Mouse (Mus musculus): ENCODE data around the gene Slc38a1.
A peak's percentile ranks its signal among the peaks of the same experiment; 100 is the strongest.

Gene Slc38a1

DNA sequence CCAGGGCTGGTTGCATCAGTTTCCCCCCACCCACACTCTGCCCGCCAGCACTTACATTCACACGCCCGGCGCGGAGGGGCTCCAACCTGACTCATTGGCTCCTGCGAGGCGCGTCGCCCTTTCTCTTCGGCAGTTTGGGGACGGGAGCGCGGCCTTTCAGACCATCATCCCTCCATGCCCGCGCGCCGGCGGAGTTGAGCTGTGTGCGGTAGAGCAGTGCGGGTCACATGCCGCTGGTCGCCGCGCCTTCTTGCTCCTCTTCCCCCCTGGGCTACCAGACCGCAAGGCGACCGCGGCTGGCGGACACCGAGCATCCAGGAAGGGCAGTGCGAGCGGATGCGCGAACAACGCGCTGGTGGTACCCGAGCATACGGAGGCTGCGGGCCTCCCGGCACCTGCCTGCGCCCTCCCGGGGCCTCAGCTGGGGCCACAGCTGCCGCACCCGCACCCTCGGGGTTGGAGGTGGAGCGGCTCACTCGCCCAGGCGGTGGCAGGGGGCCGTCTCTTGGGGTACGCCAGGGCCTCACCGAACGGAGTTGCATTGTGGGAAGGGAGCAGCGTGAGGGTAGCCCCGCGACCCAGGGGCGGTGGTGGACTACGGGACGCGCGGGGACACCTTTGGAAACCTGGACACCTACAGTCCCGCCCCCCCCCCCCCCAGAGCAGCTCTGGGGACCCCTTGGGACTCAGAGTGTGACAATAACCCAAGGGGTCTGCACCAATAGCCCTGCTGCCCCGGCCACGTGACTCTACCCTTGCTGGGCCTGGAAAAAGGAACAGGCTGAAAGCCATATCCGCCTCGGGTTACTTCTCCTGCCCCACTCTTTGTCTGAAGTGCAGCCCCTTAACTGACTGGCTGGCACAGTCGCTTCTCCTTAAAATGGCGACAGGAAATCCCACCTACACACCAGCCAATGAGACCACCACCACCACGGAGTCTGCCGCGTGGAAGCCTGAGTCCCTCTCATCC lies at the start of gene Slc38a1:
TSS of gene Slc38a1 (minus strand) at position 478 of the 970 bp plus-strand sequence.
- peak; percentile 46 for DNase-seq (ENCODE audit: low spot score)

DNA sequence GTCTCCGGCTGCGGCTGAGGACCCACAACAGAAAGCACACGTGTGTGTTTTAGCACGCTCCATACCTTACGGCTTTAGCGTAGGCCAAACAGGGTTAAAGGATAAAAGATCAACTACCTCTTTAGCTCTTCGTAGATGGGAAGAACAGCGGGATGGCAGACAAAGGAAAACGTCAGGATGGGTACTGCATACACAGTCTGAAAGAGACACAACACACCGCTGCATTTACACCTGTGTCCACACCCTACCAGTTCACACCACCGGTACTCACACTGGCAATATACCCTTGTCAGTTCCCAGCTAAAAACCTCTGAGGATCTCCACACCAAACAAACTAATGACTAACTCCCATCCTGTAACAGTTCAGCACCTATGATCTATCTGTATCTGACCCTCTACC lies 49.7 kb upstream of the Slc38a1 start:
- DNase-seq (ENCODE audit: low spot score), result no peak

DNA sequence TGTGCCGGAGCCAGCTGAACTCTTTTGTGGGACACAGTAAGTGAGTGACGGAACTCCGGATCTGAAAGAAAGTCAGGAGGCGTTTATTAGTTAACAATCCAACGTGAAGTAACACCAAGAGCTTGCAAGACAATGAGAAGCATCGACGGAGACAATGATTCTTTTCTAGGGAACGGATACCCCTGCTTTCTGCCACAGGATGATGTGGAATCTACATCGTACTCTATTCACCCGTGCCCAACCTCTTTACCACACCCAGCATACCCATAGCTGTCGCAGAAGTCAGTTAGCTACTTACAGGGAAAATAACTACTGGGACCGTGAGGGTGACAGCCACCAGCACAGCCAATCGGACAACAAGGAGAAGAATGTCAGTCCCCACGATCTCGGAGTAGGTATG lies 48.7 kb upstream of the Slc38a1 start:
- no peak for DNase-seq (ENCODE audit: low spot score)

DNA sequence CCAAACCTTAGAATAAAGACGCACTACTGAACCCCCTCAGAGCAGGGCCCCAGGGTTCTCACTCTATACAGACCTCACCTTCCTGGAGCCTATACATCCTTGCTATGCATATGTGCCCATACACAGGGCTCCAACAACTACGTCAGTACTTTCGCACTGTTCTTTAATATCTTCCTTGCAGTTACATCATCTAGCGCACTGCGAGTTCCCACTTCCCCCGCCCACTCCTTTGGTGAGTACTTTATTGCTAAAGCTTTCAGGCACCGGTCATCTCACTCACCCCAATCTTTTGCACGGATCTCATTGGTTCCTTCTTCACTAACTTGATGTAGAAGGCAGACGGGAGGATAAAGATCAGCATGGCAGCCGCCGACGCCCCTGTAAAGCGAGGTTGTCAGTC lies 48.1 kb upstream of the Slc38a1 start:
- no peak for DNase-seq (ENCODE audit: low spot score)

DNA sequence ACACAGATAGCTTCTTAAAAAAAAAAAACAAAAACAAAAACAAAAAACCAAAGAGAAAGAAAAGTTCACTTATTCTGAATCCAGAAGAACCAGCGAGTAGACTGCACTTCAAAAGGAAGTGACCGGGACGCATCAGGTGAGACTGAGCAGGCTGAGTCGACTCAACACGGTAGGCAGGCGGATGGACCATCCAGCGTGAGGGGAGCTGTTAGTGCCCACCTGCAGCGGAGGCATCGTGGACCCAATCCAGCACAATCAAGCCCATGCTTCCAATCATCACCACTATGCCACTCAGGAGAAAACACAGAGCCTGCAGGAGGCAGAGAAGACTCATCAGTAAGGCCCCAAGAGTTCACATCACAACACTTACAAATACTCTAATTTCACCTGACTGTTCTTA lies 47.2 kb upstream of the Slc38a1 start:
- DNase-seq (ENCODE audit: low spot score), result no peak

DNA sequence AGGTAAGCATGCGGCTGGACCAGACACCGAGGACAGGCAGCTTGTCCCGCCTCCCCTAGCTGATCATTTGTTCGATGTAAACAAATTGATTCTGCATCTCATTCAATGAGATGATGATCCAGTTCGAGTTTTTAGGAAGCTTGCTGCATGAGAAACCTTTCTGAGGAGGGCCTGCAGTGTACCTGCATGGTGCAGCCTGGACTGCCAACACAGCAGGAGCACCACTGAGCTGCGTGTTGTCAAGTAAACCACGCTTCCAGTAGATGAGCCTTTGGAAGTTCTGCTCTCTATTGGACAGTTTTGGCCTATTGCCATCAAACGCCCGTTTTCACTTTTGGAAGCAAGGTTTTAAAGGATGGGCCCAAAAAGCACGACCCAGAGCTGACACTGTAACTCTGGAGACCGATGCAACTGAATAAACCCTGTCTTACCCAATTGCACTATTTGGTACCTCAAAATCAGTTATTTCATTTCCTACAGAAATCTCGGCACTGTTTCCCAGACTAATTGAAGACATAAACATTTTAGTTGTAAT lies 46.1 kb upstream of the Slc38a1 start:
- no peak for DNase-seq (ENCODE audit: low spot score)

DNA sequence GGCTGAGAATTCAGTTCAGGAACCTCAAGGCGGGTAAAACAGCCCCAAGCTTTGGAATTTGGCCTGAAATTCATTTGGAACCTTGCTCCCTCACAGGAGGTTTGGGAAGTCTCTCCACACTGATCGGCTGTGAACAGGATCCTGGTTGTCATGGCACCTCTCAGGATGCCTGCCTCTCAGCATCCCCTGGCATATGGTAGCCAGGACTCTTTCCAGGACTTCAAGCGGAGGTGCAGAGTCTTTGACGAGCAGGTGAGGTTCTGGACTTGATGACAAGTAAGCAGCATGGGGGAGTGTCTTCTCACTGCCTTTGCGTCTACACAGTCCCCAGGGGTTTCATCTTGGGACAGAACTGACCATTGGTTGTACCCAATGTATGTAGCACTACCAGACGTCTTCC lies 45.3 kb upstream of the Slc38a1 start:
- no peak for DNase-seq (ENCODE audit: low spot score)

DNA sequence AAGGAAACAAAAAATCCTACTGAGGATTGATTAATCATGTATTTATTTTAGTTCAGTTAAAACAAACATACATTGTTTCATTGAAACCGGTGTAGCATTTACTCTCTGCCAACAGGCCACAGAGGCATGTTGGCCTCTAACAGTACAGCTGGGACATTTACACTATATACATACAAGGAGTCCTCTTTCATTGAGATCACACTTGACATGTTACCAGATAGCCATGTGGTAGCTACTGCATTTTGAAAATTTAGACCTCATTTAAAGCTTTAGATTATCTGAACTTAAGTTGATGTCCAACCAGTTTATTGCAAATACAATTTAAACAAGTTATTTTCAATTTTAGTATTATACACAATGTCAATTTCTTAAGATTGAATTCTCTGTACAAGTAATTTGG lies 44.7 kb upstream of the Slc38a1 start:
- DNase-seq (ENCODE audit: low spot score), result no peak

DNA sequence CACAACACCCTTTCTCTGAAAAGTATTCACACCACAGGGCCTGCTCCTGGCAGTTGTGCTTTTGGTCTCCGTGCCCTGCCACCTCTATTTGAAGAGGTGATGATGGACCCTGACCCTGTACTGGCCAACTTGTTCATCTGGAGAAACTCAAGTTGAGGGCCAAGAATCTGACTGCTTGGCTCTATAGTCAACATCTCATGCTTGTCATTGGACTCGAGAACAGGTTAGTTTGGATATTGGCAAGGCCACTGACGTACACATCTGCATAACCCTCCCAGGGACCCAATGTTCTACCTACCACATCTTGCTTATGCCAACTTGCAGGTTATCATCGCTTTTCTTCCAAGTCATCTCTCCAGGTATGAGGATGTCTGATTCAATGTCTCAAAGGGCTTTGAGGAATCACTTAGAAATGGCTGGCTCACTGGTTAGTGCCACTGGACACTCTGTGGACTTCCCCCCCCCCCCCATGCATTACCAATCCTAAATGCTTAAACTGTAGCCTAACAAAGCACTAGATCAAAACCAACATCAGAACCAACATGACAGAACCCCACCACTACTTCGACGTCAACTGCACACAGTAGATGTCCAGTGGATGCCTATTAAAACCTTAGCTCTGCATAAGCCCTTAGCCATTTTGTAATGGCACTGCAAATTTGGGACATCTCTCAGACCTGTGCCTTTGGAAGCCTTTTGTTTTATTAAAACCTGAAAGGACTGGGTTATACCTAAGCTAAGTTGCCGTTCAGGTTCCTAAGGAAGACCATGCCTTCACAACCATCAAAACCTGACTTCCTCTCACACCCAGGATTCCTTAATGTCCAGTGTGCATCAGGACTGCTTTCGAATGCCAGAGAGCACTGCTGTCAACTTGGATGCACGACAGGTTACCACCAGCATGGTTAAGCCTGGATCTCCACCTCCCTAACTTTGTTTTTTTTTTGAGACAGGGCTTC lies 43.8 kb upstream of the Slc38a1 start:
- no peak for DNase-seq (ENCODE audit: low spot score)

DNA sequence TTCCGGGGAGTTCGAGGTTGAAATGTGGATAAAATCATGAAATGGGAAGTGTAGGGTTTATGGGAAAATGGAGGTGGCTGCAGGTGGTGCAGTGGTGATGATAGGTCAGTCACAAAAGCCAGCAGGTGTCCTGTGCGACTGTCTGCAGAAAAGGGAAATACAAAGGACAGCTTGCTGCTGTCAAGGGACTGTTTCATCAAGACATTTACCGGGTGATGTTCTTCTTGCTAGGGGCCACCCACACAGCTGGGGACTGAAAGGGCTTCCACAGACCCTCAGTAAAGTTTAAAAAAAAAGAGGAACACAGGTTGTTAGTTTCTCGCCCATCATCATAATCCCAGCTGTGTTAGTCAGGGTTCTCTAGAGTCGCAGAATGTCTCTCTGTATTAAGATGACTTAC lies 42.6 kb upstream of the Slc38a1 start:
- no peak for DNase-seq (ENCODE audit: low spot score)

DNA sequence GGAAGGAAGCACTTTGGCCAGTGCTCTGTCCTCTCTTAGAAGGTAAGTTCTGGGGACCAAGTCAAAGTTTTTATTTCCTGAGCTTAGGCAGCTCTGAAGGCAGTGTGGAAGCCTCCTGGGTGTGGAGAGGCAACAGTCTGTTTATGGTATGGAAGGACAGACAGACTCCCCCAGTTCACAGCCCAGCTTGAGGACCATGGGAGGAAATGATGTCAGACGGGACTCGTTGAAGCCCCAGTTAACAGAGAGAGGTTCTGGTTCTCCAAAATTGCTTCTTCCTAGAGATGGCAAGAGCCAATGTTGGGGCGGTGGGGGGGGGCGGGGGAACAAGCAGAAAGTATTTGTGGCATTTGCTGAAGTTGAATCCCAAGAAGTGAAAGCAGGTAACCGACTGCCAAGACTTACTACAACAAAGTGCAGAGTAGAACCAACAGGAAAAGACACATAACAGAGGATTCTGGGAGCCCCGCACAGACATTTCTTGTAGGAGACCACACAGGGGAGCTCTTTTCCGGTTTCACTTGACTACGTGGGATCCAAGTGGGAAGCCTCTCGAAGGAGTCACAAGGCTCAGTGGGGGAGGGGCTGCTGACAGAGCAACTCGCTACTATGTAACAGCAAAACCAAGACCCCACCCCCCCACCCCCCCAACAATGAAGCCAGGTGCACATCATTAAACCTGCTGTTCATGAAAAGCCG lies 41.6 kb upstream of the Slc38a1 start:
- DNase-seq (ENCODE audit: low spot score), result no peak

DNA sequence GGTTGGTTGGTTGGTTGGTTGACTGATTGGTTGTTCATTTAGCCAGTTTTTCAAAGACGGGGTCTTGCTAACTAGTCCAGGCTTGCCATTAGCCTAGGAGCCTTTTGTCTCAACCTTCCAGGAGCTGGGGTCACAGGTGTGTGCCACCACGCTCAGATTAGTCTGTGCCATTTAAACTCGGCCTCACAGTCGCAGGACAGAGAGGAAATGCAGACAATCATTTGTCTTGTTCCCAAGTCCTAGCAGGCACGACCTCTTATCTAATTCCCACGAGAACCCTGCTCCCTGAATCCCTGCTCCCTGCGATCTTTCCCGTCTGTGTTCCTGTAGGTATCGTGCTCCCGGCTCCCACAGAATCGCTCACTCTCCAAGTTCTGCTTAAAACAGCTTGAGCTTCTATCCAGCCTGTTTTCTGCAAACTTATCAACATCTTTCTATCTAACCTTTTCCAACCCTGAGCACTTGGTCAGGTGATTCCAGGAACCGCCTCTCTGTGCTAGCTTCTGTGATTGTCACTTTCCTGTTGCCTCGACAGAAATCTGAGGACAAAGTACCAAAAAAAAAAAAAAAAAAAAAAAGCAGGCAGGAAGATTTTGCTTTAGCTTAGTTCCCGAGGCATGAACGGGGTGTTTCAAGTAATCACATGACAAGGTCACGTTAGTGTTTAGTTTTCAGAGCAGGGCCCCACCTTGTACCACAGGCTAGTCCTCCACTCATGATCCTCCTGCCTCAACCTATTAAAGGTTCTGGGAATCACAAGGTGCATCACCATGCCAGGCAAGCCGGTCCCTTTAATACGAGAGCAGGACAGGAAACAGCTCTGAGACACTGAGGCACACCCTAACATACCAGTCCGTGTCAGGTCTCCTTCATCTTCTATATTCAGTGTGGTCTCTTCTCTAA lies 36.4 kb upstream of the Slc38a1 start:
- DNase-seq (ENCODE audit: low spot score), result no peak

DNA sequence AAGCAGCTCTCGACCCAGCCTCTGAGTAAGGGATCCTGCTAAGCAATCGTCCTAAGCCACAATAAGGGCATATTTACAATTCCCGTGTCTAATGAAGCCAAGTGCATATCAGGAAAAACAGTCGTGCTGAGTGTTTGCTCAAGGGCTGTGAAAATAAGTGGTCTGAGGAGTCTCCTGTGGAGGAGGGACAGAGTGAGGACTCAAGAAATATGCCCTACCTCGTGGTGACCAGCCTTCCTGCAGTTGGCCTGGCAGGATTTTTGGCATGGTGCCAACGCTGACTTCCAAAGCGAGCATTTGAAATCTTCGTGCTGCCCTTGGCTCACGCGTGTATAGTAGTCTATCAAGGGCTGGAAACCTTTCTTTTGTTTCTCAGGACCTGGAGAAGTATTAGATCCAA lies 33.8 kb upstream of the Slc38a1 start:
- no peak for DNase-seq (ENCODE audit: low spot score)

DNA sequence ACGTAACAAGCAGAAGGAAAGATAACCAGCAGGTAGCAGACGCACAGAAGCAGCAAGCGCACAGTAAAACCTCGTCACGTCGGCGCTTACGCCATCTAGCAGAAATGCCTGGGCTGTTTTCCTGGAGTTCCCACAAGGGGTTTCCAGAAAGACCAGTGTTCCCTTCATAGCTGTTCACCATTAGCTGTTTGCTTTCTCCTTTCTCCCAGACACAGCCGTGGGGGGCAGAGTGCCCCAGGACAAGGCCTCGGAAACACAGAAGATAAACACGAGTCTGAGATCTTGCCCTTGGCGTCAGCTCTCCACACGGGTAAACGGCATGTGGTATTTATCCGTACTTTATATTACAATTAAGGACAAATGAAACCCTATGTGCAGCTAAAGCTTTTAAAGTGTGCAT lies 33.0 kb upstream of the Slc38a1 start:
- no peak for DNase-seq (ENCODE audit: low spot score)

DNA sequence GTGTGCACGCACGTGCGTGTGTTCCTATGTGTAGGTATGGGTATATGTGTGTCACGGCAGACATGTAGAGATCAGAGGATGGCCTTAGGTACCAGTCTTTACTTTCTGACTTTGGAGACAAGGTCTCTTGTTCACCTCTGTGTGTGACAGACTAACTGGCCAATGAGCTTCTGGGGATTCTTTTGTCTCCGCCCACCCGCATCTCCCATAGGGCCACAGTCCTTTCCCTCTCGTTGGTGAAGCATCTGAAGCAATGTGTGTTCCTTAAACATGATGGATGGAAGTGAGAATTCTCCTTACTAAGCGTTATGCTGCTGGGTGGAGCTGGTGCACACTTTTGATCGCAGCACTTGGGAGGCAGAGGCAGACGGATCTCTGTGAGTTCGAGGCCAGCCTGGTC lies 32.3 kb upstream of the Slc38a1 start:
- no peak for DNase-seq (ENCODE audit: low spot score)

DNA sequence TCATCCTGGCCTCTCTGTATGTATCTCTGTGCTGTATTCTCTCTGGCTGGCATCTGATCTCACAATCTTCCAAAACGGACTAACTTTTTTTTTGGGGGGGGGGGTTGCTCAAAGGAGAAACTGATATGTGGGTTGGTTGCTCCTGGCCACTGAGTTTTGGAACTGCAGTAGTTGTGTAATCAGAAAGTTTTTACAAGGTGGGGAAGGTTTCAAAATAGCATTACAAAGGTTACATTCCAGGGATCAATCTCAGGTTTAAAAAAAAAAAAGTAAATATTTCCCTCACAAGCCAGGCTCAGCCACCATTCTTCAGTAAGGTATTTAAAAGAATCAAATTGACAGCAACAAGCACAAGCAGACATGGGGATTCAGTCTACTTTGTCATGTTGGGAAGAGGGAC lies 31.4 kb upstream of the Slc38a1 start:
- DNase-seq (ENCODE audit: low spot score), result no peak

DNA sequence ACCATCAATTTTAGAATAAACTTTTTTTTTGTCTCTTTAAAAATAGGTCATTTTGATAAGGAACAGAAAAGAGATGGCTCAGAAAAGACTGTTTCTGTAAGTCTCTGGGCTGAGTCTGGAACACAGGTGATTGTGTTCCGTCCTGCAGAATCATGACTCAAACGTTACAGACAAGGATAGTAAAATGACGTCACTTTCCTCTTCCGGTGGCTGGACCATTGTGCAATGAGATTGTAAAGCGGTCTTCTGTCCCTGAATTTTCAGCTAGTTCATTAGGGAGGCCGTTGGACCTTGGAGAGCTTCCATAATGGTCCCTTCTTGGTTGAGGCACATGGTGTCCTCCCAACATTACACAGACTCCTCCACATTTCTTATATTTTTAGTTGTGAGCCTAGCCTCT lies 27.0 kb upstream of the Slc38a1 start:
- DNase-seq (ENCODE audit: low spot score), result no peak

DNA sequence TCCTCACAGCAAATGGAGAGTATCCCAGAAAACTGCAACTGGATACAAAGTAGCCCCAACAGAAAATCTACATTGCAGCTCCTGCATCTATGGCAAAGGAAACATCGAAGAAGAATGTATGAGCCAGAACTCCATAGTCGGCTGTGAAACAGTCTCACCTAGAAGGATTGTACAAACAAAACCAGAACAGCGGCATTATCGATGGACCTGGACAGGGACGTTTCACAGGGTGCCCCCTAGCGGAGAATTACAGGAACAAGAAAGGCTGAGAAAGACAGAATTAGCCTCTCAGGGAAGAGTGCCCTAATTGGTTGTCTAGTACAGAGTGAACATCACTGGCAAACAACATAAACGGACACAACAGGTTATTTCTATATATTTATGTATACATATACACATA lies 23.9 kb upstream of the Slc38a1 start:
- peak; percentile 46 for DNase-seq (ENCODE audit: low spot score)

DNA sequence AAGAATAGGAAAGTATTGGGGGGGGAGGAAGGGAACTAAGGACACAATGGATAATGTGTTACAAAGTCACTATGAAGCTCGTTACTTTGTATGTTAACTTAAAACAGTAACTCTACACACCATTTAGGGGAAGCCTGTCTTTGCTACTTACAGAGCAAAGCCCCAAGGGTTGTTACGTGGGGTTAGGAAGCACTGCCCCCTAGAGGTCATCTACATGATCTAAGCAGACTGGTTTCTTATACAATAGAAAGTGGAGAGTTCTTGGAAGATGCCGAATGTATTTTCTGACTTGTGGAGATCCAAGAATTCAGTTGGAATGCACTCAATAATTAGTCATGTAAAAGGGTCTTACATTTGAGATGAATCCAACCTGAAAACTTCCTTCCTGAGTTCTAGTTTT lies 23.2 kb upstream of the Slc38a1 start:
- DNase-seq (ENCODE audit: low spot score), result peak; percentile 38

DNA sequence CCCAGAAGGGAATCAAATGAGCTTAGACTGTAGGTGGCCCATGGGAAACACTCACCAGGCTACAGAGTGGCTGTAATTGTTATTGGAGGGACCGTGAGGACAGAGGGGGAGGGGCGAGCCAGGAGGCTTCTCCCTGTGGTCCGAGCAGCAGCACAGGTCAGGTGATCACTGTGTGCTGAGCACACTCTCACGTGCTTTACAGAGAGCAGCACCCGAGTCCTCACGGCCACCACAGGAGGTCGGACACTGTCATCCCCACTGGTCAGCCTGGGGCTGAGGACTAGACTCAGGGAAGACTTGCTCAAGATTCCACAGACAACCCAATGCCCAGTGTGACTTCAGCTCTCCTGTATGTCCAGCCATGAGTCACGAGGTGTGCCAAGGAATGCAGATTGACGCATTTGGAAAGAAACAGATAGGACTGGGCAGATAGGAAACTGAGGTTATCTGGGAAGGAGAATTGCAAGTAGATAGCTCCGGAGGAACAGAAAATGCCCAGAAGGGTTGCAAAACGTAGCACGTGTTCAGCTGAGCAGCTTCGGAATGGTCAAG lies 18.0 kb upstream of the Slc38a1 start:
- no peak for DNase-seq (ENCODE audit: low spot score)

DNA sequence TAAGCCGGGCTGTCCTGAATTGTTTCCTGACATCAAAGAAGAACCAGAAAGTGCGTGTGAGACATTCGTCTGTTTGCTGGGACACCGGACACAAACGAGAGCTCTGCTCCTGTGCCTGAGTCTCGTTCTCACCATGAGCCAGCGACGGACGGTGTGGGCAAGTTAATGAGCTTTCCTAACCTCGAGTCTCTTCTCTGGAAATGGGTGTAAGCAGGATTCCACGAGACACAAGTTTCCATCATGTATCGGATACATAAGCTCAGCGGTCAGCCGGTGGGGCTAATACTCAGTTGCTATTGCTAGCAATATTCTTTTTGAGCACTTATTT lies 15.5 kb upstream of the Slc38a1 start:
- DNase-seq (ENCODE audit: low spot score), result no peak

All from spleen, adult 12 weeks (tissue).